Mouse (Mus musculus): ENCODE results near the gene Mgat2. TPM values are rescaled to one million over a fixed set of nuclear protein-coding genes. Genes with fewer than 3 reads are reported as not detected.
"Not testable (repeated sequence)": the region's sequence is repeated elsewhere in the genome, so short reads cannot be mapped to it uniquely, and the experiment has no call there.

Mgat2 gene
- total RNA-seq (2022), result 10 to 100 TPM; 59.8 to 89.4 (median 61.3) TPM

- peak; percentile 97 for DNase-seq
Observed at GRCm38 (mm10) chr12:69183583-69184308, at the start of gene Mgat2, which contains the start of gene Rpl36al. TSS of gene Mgat2 (plus strand) at chr12:69184157. TSS of gene Rpl36al (minus strand) at chr12:69184083.

GRCm38 (mm10) chr12:69139201-69139600 lies 44.8 kb upstream of the Mgat2 start:
- no peak for DNase-seq

- DNase-seq, result no peak
Observed at GRCm38 (mm10) chr12:69139841-69140240, 44.1 kb upstream of the Mgat2 start.

GRCm38 (mm10) chr12:69143460-69143859 lies 40.5 kb upstream of the Mgat2 start:
- DNase-seq, result no peak

GRCm38 (mm10) chr12:69147166-69147735 lies 36.7 kb upstream of the Mgat2 start:
- DNase-seq, result no peak

GRCm38 (mm10) chr12:69150049-69150448 lies 33.9 kb upstream of the Mgat2 start:
- DNase-seq, result no peak

GRCm38 (mm10) chr12:69155923-69156322 lies 28.0 kb upstream of the Mgat2 start:
- DNase-seq, result no peak

- DNase-seq, result no peak
Observed at GRCm38 (mm10) chr12:69156436-69156835, 27.5 kb upstream of the Mgat2 start.

- DNase-seq, result no peak
Observed at GRCm38 (mm10) chr12:69157107-69157506, 26.9 kb upstream of the Mgat2 start.

GRCm38 (mm10) chr12:69158366-69158764 lies 25.6 kb upstream of the Mgat2 start:
- DNase-seq, result no peak

- peak; percentile 98 for DNase-seq
Observed at GRCm38 (mm10) chr12:69158765-69159577, 25.0 kb upstream of the Mgat2 start, which contains the start of gene Rps29. TSS of gene Rps29 (minus strand) at chr12:69159186.

GRCm38 (mm10) chr12:69159578-69159940 lies 24.4 kb upstream of the Mgat2 start:
- DNase-seq, result no peak

GRCm38 (mm10) chr12:69160677-69161076 lies 23.3 kb upstream of the Mgat2 start:
- not testable (repeated sequence) for DNase-seq

GRCm38 (mm10) chr12:69163586-69163985 lies 20.4 kb upstream of the Mgat2 start:
- not testable (repeated sequence) for DNase-seq

GRCm38 (mm10) chr12:69164904-69165303 lies 19.1 kb upstream of the Mgat2 start:
- DNase-seq, result no peak

GRCm38 (mm10) chr12:69166861-69167581 lies 16.9 kb upstream of the Mgat2 start:
- not testable (repeated sequence) for DNase-seq

- DNase-seq, result no peak
Observed at GRCm38 (mm10) chr12:69167656-69168460, 16.1 kb upstream of the Mgat2 start.

GRCm38 (mm10) chr12:69168461-69169106 lies 15.4 kb upstream of the Mgat2 start, which contains the start of gene Lrr1:
TSS of gene Lrr1 (plus strand) at chr12:69168814.
- peak; percentile 61 for DNase-seq

GRCm38 (mm10) chr12:69171307-69171706 lies 12.7 kb upstream of the Mgat2 start:
- DNase-seq, result no peak

- no peak for DNase-seq
Observed at GRCm38 (mm10) chr12:69175975-69176374, 8.0 kb upstream of the Mgat2 start.

GRCm38 (mm10) chr12:69177526-69177925 lies 6.4 kb upstream of the Mgat2 start:
- no peak for DNase-seq

All from adrenal gland, adult 8-10 months (tissue).